Comparison of ENCODE assay signal across 8 mouse cellular contexts in genomic region chr2:24763115-24763557, GRCm38 (mm10). TPM values are rescaled to one million over a fixed set of nuclear protein-coding genes. Genes with fewer than 3 reads are reported as not detected.
DNase-seq lines count a peak whose midpoint lies in the region; ATAC-seq lines count a peak whose summit lies in the region.

Gene Cacna1b, minus strand, starts transcription at chr2:24763152.

- H3K27ac ChIP-seq in forebrain, embryonic 11.5 days (ENCODE audit: low read depth, low read length): no peak within 1 kb of the TSS

- peak; percentile 83 for DNase-seq in R1 (ENCODE audit: low read depth, low spot score)
- DNase-seq in c-Kit-positive CD71-negative TER-119-negative erythroid progenitor cells, embryonic 14.5 days (ENCODE audit: low read depth): peak; percentile 50
- peak; percentile 93 for DNase-seq in forebrain, embryonic 11.5 days (ENCODE audit: low spot score)
- DNase-seq in heart, postnatal 14 days: peak; percentile 35 to 45
- peak; percentile 95 for DNase-seq in left cerebral cortex, adult 18-20 months (ENCODE audit: low spot score in 2 of 2)
- DNase-seq in right cerebral cortex, postnatal 4 days: peak; percentile 96

- peak within 1 kb of the TSS; percentile 59 for H3K4me3 ChIP-seq in forebrain, embryonic 11.5 days (ENCODE audit: low read depth, low read length)
- peak within 1 kb of the TSS; percentile 90 for H3K4me3 ChIP-seq in megakaryocyte, embryonic 14.5 days (replicated peaks)

- H3K27me3 ChIP-seq in forebrain, embryonic 11.5 days (ENCODE audit: control insufficient read depth, insufficient read depth, low read length): peaks cover 18% of the 10 kb centered on the region
- H3K27me3 ChIP-seq in megakaryocyte, embryonic 14.5 days (replicated peaks): peaks cover 75% of the 10 kb centered on the region

- intact Hi-C loops in heart, postnatal 14 days (cut with DNase I): no loop called here

- no peaks in the 10 kb centered on the region; the same call in 1 of the 2 replicates for H3K4me1 ChIP-seq in forebrain, embryonic 11.5 days (replicated peaks; ENCODE audit: control insufficient read depth, insufficient read depth, low read length)
- peaks cover 19% of the 10 kb centered on the region for H3K4me1 ChIP-seq in megakaryocyte, embryonic 14.5 days

- WGBS in forebrain, embryonic 11.5 days: 1% methylated on average over 40 of the region's 42 CpGs

- no peaks in the 10 kb centered on the region for H3K9me3 ChIP-seq in forebrain, embryonic 11.5 days (ENCODE audit: control insufficient read depth, low read length)
- peaks cover 18% of the 10 kb centered on the region for H3K9me3 ChIP-seq in megakaryocyte, embryonic 14.5 days

- H3K36me3 ChIP-seq in forebrain, embryonic 11.5 days (ENCODE audit: control insufficient read depth, insufficient read depth, low read length): no peaks in the 10 kb centered on the region
- no peaks in the 10 kb centered on the region for H3K36me3 ChIP-seq in megakaryocyte, embryonic 14.5 days (replicated peaks; ENCODE audit: low read length)

- peak within 1 kb of the TSS; percentile 98 for H3K4me2 ChIP-seq in forebrain, embryonic 11.5 days (ENCODE audit: low read depth, low read length, severe bottlenecking)

- peak; percentile 96 for ATAC-seq in forebrain, embryonic 11.5 days (replicated peaks; ENCODE audit: low FRiP score)
- no peak for ATAC-seq in erythroid progenitor cell, adult 5-6 weeks (replicated peaks; ENCODE audit: low FRiP score, poor library complexity, severe bottlenecking)

- H3K9ac ChIP-seq in forebrain, embryonic 11.5 days (ENCODE audit: low read length): peak within 1 kb of the TSS; percentile 52

RNA-seq across cellular contexts. Expression of gene Cacna1b, which starts in this region (rescaled TPM):
- 1.6 and 1.8 TPM in 2 replicates for polyA plus RNA-seq in forebrain, embryonic 11.5 days (2014; fragmentation: Nextera tagmentation; extraction: Ambion mirVana)
- under 1 TPM; 0.27 to 0.29 TPM for total RNA-seq in heart, postnatal 14 days (2021)
- 10 to 100 TPM; 75.6 to 83.3 TPM for total RNA-seq in left cerebral cortex, adult 18-20 months (2021)
- 0.06 TPM in 1 of 2 replicates, not detected in the other for polyA plus RNA-seq in megakaryocyte, embryonic 14.5 days (2012; ENCODE audit: insufficient read depth, low replicate concordance)
- under 0.01 TPM in 1 of 2 replicates, not detected in the other for total RNA-seq in erythroid progenitor cell, adult 5-6 weeks (2015; ENCODE audit: low replicate concordance)
- 0.26 TPM in 1 of 2 replicates, not detected in the other for total RNA-seq in erythroid progenitor cell, adult 5-6 weeks (2017; ENCODE audit: low replicate concordance)

Comparison
In these comparisons a context has a peak if more than half of its experiments do, and no peak if none do; other contexts are left out.
1. RNA of gene Cacna1b (total RNA-seq): 75.6 to 83.3 TPM in left cerebral cortex, adult 18-20 months; 0.27 to 0.29 TPM in heart, postnatal 14 days and under 0.01 to 0.26 TPM in erythroid progenitor cell, adult 5-6 weeks; every median in the first group is over 10 times any median in the second.
2. Peak in DNase-seq in heart, postnatal 14 days; RNA of the gene not detected or under 1 TPM.
3. DNase-seq: peak in every context shown above with its lines; median percentile 96 in right cerebral cortex, postnatal 4 days; 95 in left cerebral cortex, adult 18-20 months; 93 in forebrain, embryonic 11.5 days; 83 in R1; 50 in c-Kit-positive CD71-negative TER-119-negative erythroid progenitor cells, embryonic 14.5 days; 40 in heart, postnatal 14 days.